Mouse (Mus musculus) lung, postnatal 36 days (tissue): ENCODE results near the gene Zfp704.

Experiments
- DNase-seq: peaks from one replicate; pipeline ENCODE4 v3.0.0; 2022; ENCODE audit warnings: mixed read lengths

The Zfp704 gene

GRCm38 (mm10) chr3:9450521-9450920 is 159.4 kb downstream of the Zfp704 start:
- no peak for DNase-seq

DNA sequence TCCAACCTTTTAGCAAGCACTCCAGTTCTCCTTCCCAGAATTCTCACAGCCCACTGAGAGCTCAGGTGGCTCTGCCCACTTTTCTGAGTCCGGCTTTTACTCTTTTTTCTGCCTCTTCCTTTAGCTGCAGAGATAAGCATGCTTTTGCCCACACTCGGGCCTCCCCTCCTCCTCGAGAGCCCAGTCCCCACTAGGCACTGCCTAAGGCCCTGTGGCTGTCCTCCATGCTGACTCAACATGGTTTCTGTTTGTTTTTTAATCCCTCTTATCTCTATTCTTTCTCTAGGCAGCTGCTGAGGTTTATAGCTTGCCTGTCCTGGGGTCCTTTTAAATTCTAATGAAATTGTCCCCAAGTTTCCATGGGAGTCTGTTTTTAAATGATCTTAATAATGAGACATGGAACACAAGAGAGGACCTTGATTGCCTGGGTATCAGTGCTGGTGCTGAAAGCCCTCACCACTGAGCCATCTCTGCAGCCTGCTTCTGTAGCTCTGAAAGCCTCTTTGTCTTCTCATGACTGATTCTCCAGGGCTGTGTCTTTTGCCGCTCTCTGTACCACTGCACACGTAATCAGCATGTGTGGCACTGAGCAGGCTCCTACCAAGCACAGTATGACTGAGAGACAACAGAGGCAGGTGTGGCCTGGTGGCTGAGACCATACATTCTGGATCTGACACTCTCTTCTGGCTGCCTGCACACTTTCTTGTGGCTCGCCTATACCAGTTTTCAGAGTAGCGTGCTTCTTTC is 160.5 kb downstream of the Zfp704 start:
- DNase-seq: no peak

GRCm38 (mm10) chr3:9448541-9448940 is 161.3 kb downstream of the Zfp704 start:
- DNase-seq: no peak

DNA sequence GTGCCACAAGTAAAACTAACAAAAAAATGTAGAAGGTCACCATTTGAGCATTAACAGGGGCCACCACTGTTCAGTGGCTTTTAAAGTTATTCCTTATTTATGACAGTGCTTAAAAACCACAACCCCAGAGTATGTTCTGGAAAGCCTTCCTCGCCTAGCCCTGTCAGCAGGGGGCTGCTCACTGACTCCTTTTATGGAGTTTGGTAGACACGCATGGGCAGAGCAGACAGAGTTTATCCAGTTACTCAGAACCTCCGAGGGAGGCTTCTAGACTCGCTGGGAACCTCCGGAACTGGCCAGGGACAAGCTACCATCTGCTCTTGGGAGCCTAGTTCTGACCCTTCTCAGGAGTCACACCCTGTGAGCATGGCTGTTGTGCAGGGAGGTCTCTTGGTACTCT is 165.3 kb downstream of the Zfp704 start:
- no peak for DNase-seq

DNA sequence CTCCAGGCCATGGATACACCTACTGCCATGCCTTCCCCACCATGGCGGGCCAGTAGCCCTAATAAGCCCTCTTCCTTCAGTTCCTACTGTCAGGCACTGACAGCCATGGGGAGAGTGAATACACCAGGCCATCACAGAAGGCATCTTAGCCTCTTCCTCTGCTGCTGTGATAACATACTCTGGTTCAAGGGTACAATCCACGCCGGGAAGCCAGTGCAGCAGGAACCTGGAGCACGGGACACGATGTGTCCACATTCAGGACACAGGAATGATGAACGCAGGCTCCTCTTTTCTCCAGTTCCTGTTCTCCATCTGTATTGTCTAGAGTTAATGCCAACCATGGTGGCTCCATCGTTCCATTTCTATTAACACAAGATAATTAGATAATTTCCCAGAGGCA is 165.9 kb downstream of the Zfp704 start:
- DNase-seq: no peak

GRCm38 (mm10) chr3:9443476-9443875 is 166.4 kb downstream of the Zfp704 start:
- no peak for DNase-seq

- no peak for DNase-seq
Observed at GRCm38 (mm10) chr3:9441566-9442540, 168.0 kb downstream of the Zfp704 start.

- DNase-seq: no peak
Observed at GRCm38 (mm10) chr3:9440466-9440865, 169.4 kb downstream of the Zfp704 start.

DNA sequence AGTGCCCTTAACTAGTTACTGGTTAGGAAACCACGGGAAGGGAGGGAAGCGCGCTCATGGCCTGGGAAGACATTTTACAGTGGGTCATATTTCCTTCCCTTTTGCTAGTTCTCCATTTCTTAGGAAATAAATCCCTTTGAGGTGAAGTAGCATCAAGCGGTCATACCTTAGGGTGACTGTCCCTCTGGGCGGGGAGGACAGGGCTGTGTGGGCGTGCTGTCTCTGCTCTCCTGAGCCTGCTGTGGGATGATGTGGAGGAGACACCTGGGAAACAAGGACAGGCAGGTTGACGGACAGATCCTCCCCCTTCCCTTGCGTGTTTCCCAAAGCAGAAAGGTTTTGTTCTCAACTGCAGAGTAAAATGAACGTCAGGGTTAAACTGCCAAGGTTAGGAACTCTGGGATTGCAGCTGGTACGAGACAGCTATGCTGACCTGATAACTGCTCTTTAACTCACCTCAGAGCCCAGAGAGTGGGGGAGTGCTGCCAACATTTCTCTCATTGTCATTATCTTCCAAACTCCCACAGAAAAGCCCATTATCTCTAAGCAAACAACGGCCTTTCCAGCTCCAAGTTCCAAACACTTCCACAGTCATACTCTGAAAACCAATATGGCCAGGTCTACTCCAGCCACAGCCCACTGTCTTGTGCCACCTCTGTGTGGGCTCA is 170.1 kb downstream of the Zfp704 start:
- DNase-seq: no peak

GRCm38 (mm10) chr3:9436256-9436655 is 173.6 kb downstream of the Zfp704 start:
- DNase-seq: peak; percentile 70

DNA sequence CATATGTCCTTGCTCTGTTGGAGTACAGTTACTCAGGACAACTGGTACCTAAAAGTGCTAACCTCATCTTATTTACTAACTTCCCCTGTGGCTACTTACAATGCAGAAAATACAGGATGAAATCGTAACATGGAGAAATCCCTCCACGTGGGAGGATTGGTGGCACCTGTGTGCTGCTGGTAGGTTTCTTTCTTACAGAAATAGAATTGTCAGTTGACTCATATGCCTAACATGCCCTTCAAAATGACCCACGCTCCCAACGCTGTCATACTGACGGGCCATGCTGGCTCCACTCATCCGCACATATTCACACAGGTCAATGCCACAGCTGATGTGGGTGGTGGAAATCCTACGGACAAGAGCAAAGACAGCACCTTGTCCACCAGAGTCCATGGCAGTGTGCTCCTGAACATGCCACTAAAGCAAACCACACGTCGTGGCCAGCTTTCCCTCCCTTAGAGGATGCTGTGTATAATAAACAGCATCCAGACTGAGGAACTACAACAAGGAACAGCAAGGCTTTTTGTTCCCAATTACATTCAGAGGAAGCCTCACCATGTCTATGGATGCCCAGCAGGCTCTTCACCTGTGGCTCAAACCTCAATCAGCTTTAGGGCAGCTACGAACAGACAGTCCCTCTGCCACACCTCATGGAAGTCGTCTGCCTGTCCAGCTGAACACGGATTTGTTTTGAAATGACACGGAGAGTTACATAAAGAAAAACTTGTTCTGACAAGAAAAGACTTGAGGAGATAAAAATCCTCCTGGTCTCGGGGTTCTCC is 175.3 kb downstream of the Zfp704 start:
- DNase-seq: no peak

- peak; percentile 16 for DNase-seq
Observed at GRCm38 (mm10) chr3:9432796-9433526, 176.9 kb downstream of the Zfp704 start.

GRCm38 (mm10) chr3:9432226-9432625 is 177.7 kb downstream of the Zfp704 start:
- no peak for DNase-seq

- DNase-seq: no peak
Observed at GRCm38 (mm10) chr3:9429946-9430345, 179.9 kb downstream of the Zfp704 start.

GRCm38 (mm10) chr3:9427826-9428225 is 182.1 kb downstream of the Zfp704 start:
- DNase-seq: no peak

GRCm38 (mm10) chr3:9425661-9426060 is 184.2 kb downstream of the Zfp704 start:
- no peak for DNase-seq

DNA sequence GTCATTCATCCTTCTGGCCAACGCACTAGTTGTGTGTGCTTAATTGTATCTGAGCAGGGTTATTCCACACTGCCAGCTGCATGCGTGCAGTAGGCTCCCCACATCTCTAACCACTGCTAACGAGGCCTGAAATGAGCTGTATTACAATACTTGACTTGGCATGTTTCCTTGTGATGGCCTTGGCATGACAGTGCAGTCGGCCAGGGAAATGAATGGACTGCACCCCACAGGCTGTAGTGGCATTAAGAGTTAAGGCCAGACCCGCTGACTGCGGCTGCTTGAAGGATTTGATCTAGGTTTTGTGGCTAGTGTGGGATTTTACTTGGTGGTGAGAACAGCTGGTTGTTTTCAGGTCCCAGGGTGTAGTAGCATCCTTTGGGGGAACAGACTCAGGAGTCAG is 185.2 kb downstream of the Zfp704 start:
- DNase-seq: no peak

GRCm38 (mm10) chr3:9423669-9424068 is 186.2 kb downstream of the Zfp704 start:
- DNase-seq: no peak

- DNase-seq: no peak
Observed at GRCm38 (mm10) chr3:9408896-9409295, 201.0 kb downstream of the Zfp704 start.

- DNase-seq: no peak
Observed at GRCm38 (mm10) chr3:9407801-9408200, 202.1 kb downstream of the Zfp704 start.

DNA sequence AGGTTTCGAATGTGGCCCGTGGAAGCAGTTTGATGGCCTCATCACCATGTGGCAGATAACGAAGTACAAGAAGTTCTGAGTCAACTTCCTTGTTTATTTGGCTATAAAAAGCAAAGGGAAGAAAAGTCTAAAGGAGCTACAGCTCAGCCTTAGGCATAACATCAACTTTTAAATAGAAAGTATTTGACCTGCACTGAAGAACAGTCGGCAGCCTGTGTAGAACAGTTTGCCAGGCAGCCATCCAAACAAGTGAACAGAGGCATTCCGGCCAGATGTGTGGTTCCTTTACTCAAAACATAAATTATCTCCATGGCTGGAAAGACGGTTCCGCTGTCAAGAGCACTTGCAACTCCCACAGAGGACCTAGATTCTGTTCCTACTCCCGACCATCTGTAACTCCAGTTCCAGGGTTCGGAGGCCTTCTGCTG is 202.8 kb downstream of the Zfp704 start:
- DNase-seq: peak; percentile 75

- DNase-seq: no peak
Observed at GRCm38 (mm10) chr3:9405341-9405740, 204.5 kb downstream of the Zfp704 start.
